Mouse (Mus musculus) frontal cortex, postnatal 10 days (tissue): ENCODE data around the gene Olfr1143.

Experiments used
- DNase-seq, 2 experiments: peaks; one replicate each; pipeline ENCODE4 v3.0.0; 2022; ENCODE audit warnings: low spot score in 2 of 2, mixed read lengths in 1 of 2

The Olfr1143 gene

GRCm38 (mm10) chr2:87800292-87800691, at the start of gene Olfr1143:
Gene Olfr1143, plus strand, starts transcription at chr2:87800592.
- DNase-seq, result no peak

- DNase-seq, result no peak
Measured at GRCm38 (mm10) chr2:87753891-87754290, 46.5 kb upstream of the Olfr1143 start, which contains the start of gene Olfr1141. Gene Olfr1141, minus strand, starts transcription at chr2:87753991.

- DNase-seq, result no peak
Measured at GRCm38 (mm10) chr2:87776143-87776542, 24.2 kb upstream of the Olfr1143 start.

- no peak for DNase-seq
Measured at GRCm38 (mm10) chr2:87779183-87779582, 21.2 kb upstream of the Olfr1143 start, which contains the start of gene Olfr152. Gene Olfr152, plus strand, starts transcription at chr2:87779483.

GRCm38 (mm10) chr2:87809522-87809921, 9.1 kb downstream of the Olfr1143 start, which contains the start of gene Olfr1145:
Gene Olfr1145, plus strand, starts transcription at chr2:87809822.
- DNase-seq, result no peak

GRCm38 (mm10) chr2:87830233-87830632, 29.8 kb downstream of the Olfr1143 start, which contains the start of gene Olfr1148:
Gene Olfr1148, plus strand, starts transcription at chr2:87830533.
- DNase-seq, result no peak

GRCm38 (mm10) chr2:87843693-87844092, 43.3 kb downstream of the Olfr1143 start, which contains the start of gene Olfr1150-ps1:
Gene Olfr1150-ps1, plus strand, starts transcription at chr2:87843993.
- no peak for DNase-seq
